Mouse (Mus musculus): Measurements from ENCODE around the gene Gm9903.

DNA sequence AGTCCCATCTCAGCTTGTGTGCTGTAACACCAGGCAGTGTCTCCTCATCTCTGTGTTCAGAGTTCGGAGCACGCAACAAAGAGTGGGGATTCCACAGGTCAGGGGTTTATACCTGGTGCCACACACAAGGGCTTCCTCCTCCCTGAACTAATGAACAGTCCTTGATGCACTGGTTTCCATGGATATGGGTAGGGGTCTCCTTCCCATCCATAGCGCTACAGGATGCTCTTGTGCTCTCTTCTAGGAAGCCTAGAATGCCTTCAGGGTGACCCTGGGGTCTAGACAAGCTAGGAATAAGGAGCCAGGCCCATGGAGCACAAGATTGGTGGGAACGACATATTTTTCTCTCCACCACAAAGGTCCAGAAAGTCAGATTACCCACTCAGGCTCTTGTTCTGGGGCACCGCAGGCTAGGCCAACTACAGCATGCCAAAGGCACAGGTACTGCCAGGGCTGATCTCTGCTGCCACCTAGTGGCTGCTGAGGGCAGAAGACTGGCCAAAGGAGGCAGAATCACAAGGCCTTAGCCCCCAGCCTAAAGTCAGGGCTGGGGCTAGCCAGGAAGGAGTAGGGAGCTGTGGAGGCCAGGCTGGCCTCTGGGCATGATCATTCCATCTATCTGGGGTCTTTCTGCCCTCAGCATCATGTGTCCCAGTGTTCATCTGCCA is 40.4 kb upstream of the Gm9903 start:
- peak; percentile 96 for TF ChIP-seq CTCF (IDR thresholded peaks at IDR 0.05; ENCODE audit: borderline replicate concordance, extremely low read depth, insufficient read depth, insufficient read length)
- no peak for TF ChIP-seq POLR2A (IDR thresholded peaks at IDR 0.05; ENCODE audit: borderline replicate concordance, extremely low read depth, insufficient read depth, insufficient read length, poor library complexity, severe bottlenecking)
